8 mouse cellular contexts compared by ENCODE assay signal in the genomic region with DNA sequence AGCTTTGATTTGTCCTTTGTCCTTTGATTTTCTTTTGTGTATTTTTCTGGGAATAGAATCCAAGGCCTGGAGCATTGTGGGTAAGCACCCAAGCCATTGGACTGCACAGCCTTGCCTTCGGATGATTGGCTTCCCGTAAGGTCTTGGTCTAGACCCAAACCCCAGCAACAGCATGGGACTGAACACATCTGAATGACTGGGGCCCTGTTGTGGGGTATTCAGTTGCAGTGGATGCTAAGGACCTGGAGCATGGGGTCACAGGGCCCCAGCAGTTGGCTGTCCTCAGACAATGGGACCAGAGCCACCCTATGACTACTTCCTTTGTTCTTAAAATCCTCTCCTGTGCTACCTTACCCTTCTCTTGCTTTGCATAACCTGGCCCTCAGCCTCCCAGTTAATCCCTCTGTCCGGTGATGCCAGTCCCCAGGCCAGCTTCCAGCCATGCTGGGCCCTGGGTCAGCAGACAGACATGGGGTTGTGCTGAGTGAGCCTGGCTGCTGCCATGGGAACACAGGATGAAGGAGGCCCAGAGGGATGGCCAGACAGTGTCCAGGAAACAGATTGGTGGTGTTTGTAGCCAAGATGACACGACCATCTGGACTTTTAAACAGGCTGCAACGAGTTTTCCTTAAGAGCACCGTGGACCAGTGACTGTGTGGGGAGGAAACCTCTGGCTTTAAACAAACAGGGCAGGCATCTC. TPM values are rescaled to one million over a fixed set of nuclear protein-coding genes. Genes with fewer than 3 reads are reported as not detected.
A peak's percentile ranks its signal among the peaks of the same experiment; 100 is the strongest.
DNase-seq lines count a peak whose midpoint lies in the region; ATAC-seq and TF ChIP-seq lines count a peak whose summit lies in the region.

No protein-coding gene starts in this region.

- H3K27ac ChIP-seq in cortical plate, adult 2 months (ENCODE audit: insufficient read depth, low read length), result peak overlapping the region; percentile 20
- H3K27ac ChIP-seq in heart, embryonic 12.5 days (ENCODE audit: poor library complexity, severe bottlenecking), result no peak overlapping the region
- H3K27ac ChIP-seq in midbrain, embryonic 10.5 days (replicated peaks), result peak overlapping the region; percentile 76

- no peak overlapping the region for H3K4me3 ChIP-seq in cortical plate, adult 2 months (ENCODE audit: insufficient read depth, low read length)
- H3K4me3 ChIP-seq in heart, embryonic 12.5 days, result no peak overlapping the region
- no peak overlapping the region for H3K4me3 ChIP-seq in midbrain, embryonic 10.5 days

- no peak overlapping the region for H3K4me2 ChIP-seq in heart, embryonic 12.5 days

- H3K27me3 ChIP-seq in heart, embryonic 12.5 days (replicated peaks), result no peaks in the 10 kb centered on the region
- no peaks in the 10 kb centered on the region for H3K27me3 ChIP-seq in midbrain, embryonic 10.5 days (ENCODE audit: low read depth, poor library complexity, severe bottlenecking)

- H3K9ac ChIP-seq in heart, embryonic 12.5 days, result no peak overlapping the region

- WGBS in heart, embryonic 12.5 days, result 65% methylated on average over 6 of the region's 6 CpGs
- WGBS in midbrain, embryonic 10.5 days, result 38% methylated on average over 6 of the region's 6 CpGs

- peak; percentile 94 for ATAC-seq in cerebellum, adult (ENCODE audit: insufficient number of reproducible peaks, low FRiP score, low TSS enrichment)
- ATAC-seq in heart, embryonic 12.5 days (ENCODE audit: insufficient number of reproducible peaks, low FRiP score), result 0 out of 2 replicates have a peak, but pooled peaks have one; percentile 16

- TF ChIP-seq POLR2A in cortical plate, adult 2 months (IDR thresholded peaks at IDR 0.05; ENCODE audit: extremely low read depth, insufficient read depth, low read length), result no peak

- no peaks in the 10 kb centered on the region for H3K9me3 ChIP-seq in heart, embryonic 12.5 days (replicated peaks)
- no peaks in the 10 kb centered on the region for H3K9me3 ChIP-seq in midbrain, embryonic 10.5 days (replicated peaks)

- H3K36me3 ChIP-seq in heart, embryonic 12.5 days, result peaks cover 58% of the 10 kb centered on the region
- peaks cover 55% of the 10 kb centered on the region for H3K36me3 ChIP-seq in midbrain, embryonic 10.5 days

- TF ChIP-seq CTCF in cortical plate, adult 2 months (IDR thresholded peaks at IDR 0.05; ENCODE audit: extremely low read depth, insufficient read depth, low read length), result no peak

- peaks cover 7% of the 10 kb centered on the region for H3K4me1 ChIP-seq in cortical plate, adult 2 months (ENCODE audit: control insufficient read depth, insufficient read depth, low read length)
- peaks cover 8% of the 10 kb centered on the region for H3K4me1 ChIP-seq in heart, embryonic 12.5 days (replicated peaks)
- H3K4me1 ChIP-seq in midbrain, embryonic 10.5 days, result peaks cover 26% of the 10 kb centered on the region

- peak; percentile 49 for DNase-seq in midbrain, embryonic 10.5 days (ENCODE audit: low spot score)
- no peak for DNase-seq in layer of hippocampus, adult 9-10 months (ENCODE audit: low spot score)
- no peak for DNase-seq in lung, postnatal 10 days
- DNase-seq in spleen, adult 18-20 months, result no peak
- DNase-seq in yolk sac, embryonic 10.5 days (ENCODE audit: low spot score), result no peak

RNA-seq across cellular contexts. Expression of a gene that starts 11.7 kb away (rescaled TPM):
- 48.4 and 52.6 TPM in 2 replicates for polyA plus RNA-seq in cortical plate, adult 2 months (2012; rRNA removed)
- 46.6 and 48.8 TPM in 2 replicates for polyA plus RNA-seq in heart, embryonic 12.5 days (2016; fragmentation: Nextera tagmentation; extraction: Ambion mirVana)
- 59.8 and 59.9 TPM in 2 replicates for polyA plus RNA-seq in midbrain, embryonic 10.5 days (2016; fragmentation: Nextera tagmentation; extraction: Ambion mirVana)

RNA-seq across cellular contexts. Expression of a gene that starts 11.7 kb away (rescaled TPM):
- polyA plus RNA-seq in cortical plate, adult 2 months (2012; rRNA removed), result 49.6 and 51.0 TPM in 2 replicates
- 40.2 and 41.3 TPM in 2 replicates for polyA plus RNA-seq in heart, embryonic 12.5 days (2016; fragmentation: Nextera tagmentation; extraction: Ambion mirVana)
- 57.2 and 62.0 TPM in 2 replicates for polyA plus RNA-seq in midbrain, embryonic 10.5 days (2016; fragmentation: Nextera tagmentation; extraction: Ambion mirVana)

RNA-seq across cellular contexts. Expression of a gene that starts 33.9 kb away (rescaled TPM):
- polyA plus RNA-seq in cortical plate, adult 2 months (2012; rRNA removed), result 790 and 835 TPM in 2 replicates
- 113 and 117 TPM in 2 replicates for polyA plus RNA-seq in heart, embryonic 12.5 days (2016; fragmentation: Nextera tagmentation; extraction: Ambion mirVana)
- polyA plus RNA-seq in midbrain, embryonic 10.5 days (2016; fragmentation: Nextera tagmentation; extraction: Ambion mirVana), result 189 and 265 TPM in 2 replicates

RNA-seq across cellular contexts. Expression of a gene that starts 46.9 kb away (rescaled TPM):
- polyA plus RNA-seq in cortical plate, adult 2 months (2012; rRNA removed), result 20.0 and 20.8 TPM in 2 replicates
- polyA plus RNA-seq in heart, embryonic 12.5 days (2016; fragmentation: Nextera tagmentation; extraction: Ambion mirVana), result 8.8 and 10.2 TPM in 2 replicates
- 18.4 and 18.7 TPM in 2 replicates for polyA plus RNA-seq in midbrain, embryonic 10.5 days (2016; fragmentation: Nextera tagmentation; extraction: Ambion mirVana)

RNA-seq across cellular contexts. Expression of a gene that starts 52.6 kb away (rescaled TPM):
- 3,152 and 3,325 TPM in 2 replicates for polyA plus RNA-seq in cortical plate, adult 2 months (2012; rRNA removed)
- polyA plus RNA-seq in heart, embryonic 12.5 days (2016; fragmentation: Nextera tagmentation; extraction: Ambion mirVana), result 363 and 373 TPM in 2 replicates
- polyA plus RNA-seq in midbrain, embryonic 10.5 days (2016; fragmentation: Nextera tagmentation; extraction: Ambion mirVana), result 2,837 and 3,349 TPM in 2 replicates
